Mouse (Mus musculus) CD8-positive naive resting alpha-beta T cell, adult 57 days (primary cell): Measurements from ENCODE around the gene Mplkip. TPM values are rescaled to one million over a fixed set of nuclear protein-coding genes. Genes with fewer than 3 reads are reported as not detected.

Source experiments
- total RNA-seq: library from RNA; stranded (reverse); gene quantifications from one replicate; pipeline ENCODE4 v1.2.4, GENCODE M21; 2023

Mplkip gene
- 25.0 TPM for total RNA-seq

GRCm38 (mm10) chr13:17694911-17695699 is at the start of gene Mplkip, which contains the start of gene Sugct:
Gene Mplkip (plus strand): TSS chr13:17695192.
Gene Sugct (minus strand): TSS chr13:17695553.

Other genes starting within 250 kb of the Mplkip start
- gene Sugct, start 361 bp downstream of the Mplkip start, total RNA-seq: 0.55 TPM
- 126 TPM for gene Cdk13, start 109.9 kb downstream of the Mplkip start, total RNA-seq
- 23.3 TPM for gene Rala, start 249.0 kb downstream of the Mplkip start, total RNA-seq